Mouse (Mus musculus): ENCODE measurements around the gene Hddc3. TPM values are rescaled to one million over a fixed set of nuclear protein-coding genes. Genes with fewer than 3 reads are reported as not detected.
A peak's percentile ranks its signal among the peaks of the same experiment; 100 is the strongest.

The Hddc3 gene
- polyA plus RNA-seq (2015; fragmentation: Nextera tagmentation; extraction: Ambion mirVana): 22.9 and 25.4 TPM in 2 replicates

DNA sequence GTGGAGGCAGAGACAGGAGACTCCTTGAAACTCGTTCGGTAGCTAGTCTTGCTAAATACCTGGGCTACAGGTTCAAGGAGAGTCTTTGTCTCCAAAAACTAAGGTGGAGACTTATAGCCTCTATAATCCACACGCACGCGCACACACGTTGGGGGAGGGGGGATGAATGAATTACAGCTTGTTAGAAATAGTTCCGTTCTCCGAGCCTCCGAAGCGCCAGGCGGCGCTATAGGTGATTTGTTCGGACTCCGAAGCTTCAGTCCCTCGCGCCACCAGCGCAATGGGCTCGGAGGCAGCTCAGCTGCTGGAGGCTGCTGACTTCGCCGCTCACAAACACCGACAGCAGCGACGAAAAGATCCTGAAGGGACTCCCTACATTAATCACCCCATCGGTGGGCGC, at the start of gene Hddc3:
Hddc3 (plus strand) TSS at position 247 of the 400 bp plus-strand sequence.
- Histone ChIP-seq H3K4me1 (peaks cover 42% of the 10 kb centered on the region), H3K9me3 (replicated peaks) (no peaks in the 10 kb centered on the region), H3K9ac (peak within 1 kb of the TSS; percentile 59), H3K27me3 (no peaks in the 10 kb centered on the region), H3K36me3 (0 out of 2 replicates have a peak, but pooled peaks cover 4% of the 10 kb centered on the region), H3K4me2 (replicated peaks) (peak within 1 kb of the TSS; percentile 80), H3K27ac (replicated peaks) (peak within 1 kb of the TSS; percentile 75), H3K4me3 (replicated peaks) (peak within 1 kb of the TSS; percentile 58)
- WGBS: under 1% methylated on average over 25 of the region's 25 CpGs
- ATAC-seq (ENCODE audit: insufficient number of reproducible peaks, low FRiP score, low TSS enrichment, low read depth): peak; percentile 15; the same call in 1 of the 2 replicates

DNA sequence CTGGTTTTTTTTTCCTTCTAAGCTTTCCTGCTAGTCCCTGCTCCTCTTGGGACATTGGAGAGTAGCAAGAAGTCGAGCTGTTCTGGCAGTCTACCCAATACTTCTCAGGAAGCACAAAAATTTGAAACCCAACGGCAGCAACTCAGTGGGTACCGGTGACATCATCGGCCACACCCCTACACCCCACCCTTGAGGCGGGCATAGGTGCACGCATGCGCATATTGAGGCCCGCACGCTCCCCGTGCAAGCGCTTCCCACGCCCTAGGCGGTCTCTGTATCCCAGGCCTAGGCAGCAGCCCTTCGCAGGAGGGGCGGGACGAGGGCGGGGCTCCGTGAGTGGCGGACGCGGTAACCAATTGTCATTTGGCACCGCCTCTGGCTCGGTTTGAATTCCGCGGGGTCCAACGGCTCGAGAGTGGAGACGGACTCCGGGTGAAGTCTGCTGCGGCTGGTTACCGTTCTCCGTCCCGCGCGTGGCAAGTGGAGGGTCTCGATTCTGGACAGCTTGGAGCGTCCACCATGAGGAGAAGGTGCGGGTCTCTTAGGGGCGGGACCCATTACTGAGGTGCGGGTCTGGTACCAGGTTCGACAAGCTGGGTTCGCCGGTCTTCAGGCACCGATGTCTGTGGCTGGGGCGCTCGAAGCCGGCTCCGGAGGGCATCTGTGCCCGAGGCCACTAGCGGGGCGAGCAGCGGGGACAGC, 48.7 kb upstream of the Hddc3 start, which contains the start of gene Prc1:
Prc1 (plus strand) TSS at position 389 of the 702 bp plus-strand sequence.
- Histone ChIP-seq H3K27ac (replicated peaks) (peak within 1 kb of the TSS; percentile 86), H3K4me1 (peaks cover 18% of the 10 kb centered on the region), H3K9ac (peak within 1 kb of the TSS; percentile 65), H3K36me3 (0 out of 2 replicates have a peak, but pooled peaks cover 7% of the 10 kb centered on the region), H3K27me3 (no peaks in the 10 kb centered on the region), H3K4me3 (replicated peaks) (peak within 1 kb of the TSS; percentile 83), H3K4me2 (replicated peaks) (peak within 1 kb of the TSS; percentile 79), H3K9me3 (replicated peaks) (no peaks in the 10 kb centered on the region)
- ATAC-seq (ENCODE audit: insufficient number of reproducible peaks, low FRiP score, low TSS enrichment, low read depth): peak; percentile 99
- WGBS: under 1% methylated on average over 52 of the region's 52 CpGs

DNA sequence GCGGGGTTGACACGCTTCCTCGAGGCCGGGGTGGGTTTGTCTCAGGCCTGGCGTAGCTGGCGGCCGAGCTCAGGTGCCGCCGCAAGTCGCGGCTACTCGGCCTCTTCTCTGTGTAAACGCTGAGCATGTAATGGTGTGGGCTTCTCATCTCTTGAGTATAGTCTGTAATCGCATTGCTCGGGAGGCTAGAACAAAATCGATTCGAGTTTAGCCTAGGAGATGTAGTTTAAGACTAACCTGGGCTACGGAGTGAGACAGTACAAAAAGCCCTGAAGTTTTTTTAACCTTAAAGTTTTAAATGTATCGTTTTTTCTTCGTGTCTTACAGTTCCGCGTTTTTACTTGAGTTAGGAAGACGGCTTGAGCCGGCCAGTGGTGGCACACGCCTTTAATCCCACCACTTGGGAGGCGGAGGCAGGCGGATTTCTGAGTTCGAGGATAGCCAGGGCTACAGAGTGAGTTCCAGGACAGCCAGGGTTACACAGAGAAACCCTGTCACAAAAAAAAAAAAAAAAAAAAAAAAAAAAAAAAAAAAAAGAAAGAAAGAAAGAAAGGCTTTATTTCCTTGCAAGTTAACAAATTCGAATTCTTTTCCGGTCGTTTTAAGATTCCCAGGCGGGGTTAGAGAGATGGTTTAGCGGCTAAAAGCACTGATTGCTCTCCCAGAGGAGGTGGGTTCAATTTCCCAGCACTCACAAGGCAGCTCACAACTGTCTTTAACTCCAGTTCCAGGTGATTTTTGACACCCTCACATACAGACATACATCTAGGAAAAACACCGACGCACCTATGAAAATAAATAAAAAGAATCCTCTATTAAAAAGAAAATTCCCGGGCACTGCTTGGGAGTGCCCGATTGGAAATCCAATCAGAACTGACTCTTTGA, 47.9 kb upstream of the Hddc3 start:
- WGBS: 6% methylated on average over 37 of the region's 37 CpGs
- Histone ChIP-seq H3K9ac (peak overlapping the region; percentile 65), H3K9me3 (replicated peaks) (no peaks in the 10 kb centered on the region), H3K27ac (replicated peaks) (peak overlapping the region; percentile 86), H3K36me3 (0 out of 2 replicates have a peak, but pooled peaks cover 7% of the 10 kb centered on the region), H3K4me1 (peaks cover 18% of the 10 kb centered on the region), H3K4me2 (replicated peaks) (peak overlapping the region; percentile 79), H3K27me3 (no peaks in the 10 kb centered on the region), H3K4me3 (replicated peaks) (peak overlapping the region; percentile 83)
- ATAC-seq (ENCODE audit: insufficient number of reproducible peaks, low FRiP score, low TSS enrichment, low read depth): peak; percentile 47; the same call in 1 of the 2 replicates

DNA sequence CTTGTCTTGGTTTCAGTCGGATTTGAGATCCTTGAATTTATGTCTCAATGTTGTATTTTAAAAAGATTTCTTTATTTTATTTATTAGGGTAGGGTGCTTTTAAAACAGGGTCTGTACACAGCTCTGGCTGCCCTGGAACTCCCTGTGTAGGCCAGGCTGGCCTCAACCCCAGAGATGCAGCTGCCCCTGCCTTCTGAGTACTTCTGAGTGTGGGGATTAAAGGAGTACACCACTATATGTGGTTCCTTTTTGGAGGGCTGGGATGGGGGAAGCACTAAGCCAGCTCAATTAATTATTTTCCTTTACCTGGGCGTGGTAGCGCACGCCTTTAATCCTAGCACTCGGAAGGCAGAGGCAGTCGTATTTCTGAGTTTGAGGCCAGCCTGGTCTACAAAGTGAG, 46.4 kb upstream of the Hddc3 start:
- no peak for ATAC-seq (ENCODE audit: insufficient number of reproducible peaks, low FRiP score, low TSS enrichment, low read depth)
- Histone ChIP-seq H3K27ac (replicated peaks) (no peak overlapping the region), H3K27me3 (no peaks in the 10 kb centered on the region), H3K4me2 (replicated peaks) (no peak overlapping the region), H3K9me3 (replicated peaks) (no peaks in the 10 kb centered on the region), H3K36me3 (peaks cover 10% of the 10 kb centered on the region), H3K9ac (no peak overlapping the region), H3K4me1 (peaks cover 18% of the 10 kb centered on the region), H3K4me3 (replicated peaks) (0 out of 2 replicates have a peak overlapping the region, but pooled peaks have one; percentile 83)
- 92% methylated on average over 6 of the region's 6 CpGs for WGBS

DNA sequence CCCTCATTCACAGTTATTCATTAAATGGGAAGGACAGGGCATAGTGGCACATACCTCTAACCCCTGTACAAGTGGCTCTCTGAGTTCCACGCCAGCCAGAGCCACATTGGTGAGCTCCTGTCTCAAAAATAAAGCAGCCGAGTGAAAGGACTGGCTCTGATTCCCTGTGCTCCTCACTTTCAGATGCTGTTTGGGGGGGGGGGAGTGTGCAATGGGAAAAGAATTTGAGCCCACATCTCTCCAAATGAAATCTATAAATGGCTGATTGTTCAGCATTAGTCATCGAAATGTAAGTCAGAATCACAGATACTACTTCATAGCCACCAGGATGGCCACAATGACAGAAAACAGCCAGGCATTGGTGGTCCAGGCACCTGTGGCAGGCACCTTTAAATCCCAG, 45.9 kb upstream of the Hddc3 start:
- Histone ChIP-seq H3K4me3 (replicated peaks) (no peak overlapping the region), H3K27me3 (no peaks in the 10 kb centered on the region), H3K27ac (replicated peaks) (no peak overlapping the region), H3K4me2 (replicated peaks) (no peak overlapping the region), H3K9ac (no peak overlapping the region), H3K9me3 (replicated peaks) (no peaks in the 10 kb centered on the region), H3K4me1 (peaks cover 18% of the 10 kb centered on the region), H3K36me3 (peaks cover 16% of the 10 kb centered on the region)
- ATAC-seq (ENCODE audit: insufficient number of reproducible peaks, low FRiP score, low TSS enrichment, low read depth): no peak
- 77% methylated on average over 3 of the region's 3 CpGs for WGBS

DNA sequence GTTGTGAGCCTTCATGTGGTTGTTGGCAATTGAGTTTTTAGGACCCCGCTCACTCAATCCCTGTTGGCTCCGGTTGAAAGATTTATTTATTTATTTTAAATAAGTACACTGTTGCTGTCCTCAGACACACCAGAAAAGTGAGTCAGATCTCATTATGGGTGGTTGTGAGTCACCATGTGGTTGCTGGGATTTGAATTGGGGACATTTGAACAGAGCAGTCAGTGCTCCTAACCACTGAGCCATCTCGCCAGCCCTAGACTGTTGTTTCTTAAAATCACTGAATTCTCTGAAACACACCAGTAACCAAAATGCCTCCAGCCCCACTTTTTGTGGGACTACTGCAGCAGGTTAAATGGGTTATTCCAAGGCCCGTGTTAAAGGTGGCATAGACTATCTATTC, 44.1 kb upstream of the Hddc3 start:
- Histone ChIP-seq H3K36me3 (peaks cover 28% of the 10 kb centered on the region), H3K4me1 (peaks cover 18% of the 10 kb centered on the region), H3K9ac (no peak overlapping the region), H3K27me3 (no peaks in the 10 kb centered on the region), H3K4me3 (replicated peaks) (no peak overlapping the region), H3K4me2 (replicated peaks) (no peak overlapping the region), H3K9me3 (replicated peaks) (no peaks in the 10 kb centered on the region), H3K27ac (replicated peaks) (no peak overlapping the region)
- ATAC-seq (ENCODE audit: insufficient number of reproducible peaks, low FRiP score, low TSS enrichment, low read depth): no peak
- 89% methylated on average over 4 of the region's 4 CpGs for WGBS

DNA sequence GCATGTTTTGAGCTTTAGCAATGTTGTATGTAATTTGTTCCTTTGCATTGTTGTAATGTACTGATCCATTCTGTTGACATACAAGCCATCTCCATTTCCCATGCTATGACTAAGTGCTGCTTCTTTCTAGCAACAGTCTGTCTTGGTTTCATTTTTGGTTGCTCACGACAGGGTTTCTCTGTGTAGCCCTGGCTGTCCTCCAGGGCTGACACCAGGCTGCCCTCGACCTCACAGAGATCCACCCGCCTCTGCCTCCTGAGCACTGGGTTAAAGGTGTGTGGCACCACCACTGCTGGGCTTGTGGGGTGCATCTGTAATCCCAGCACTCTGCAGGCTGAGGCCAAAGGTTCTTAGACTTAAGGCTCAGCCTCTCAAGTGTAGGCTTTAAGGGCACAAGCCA, 43.3 kb upstream of the Hddc3 start:
- WGBS: 91% methylated on average over 3 of the region's 3 CpGs
- Histone ChIP-seq H3K36me3 (peaks cover 35% of the 10 kb centered on the region), H3K27me3 (no peaks in the 10 kb centered on the region), H3K27ac (replicated peaks) (no peak overlapping the region), H3K4me1 (peaks cover 18% of the 10 kb centered on the region), H3K9ac (no peak overlapping the region), H3K4me3 (replicated peaks) (no peak overlapping the region), H3K9me3 (replicated peaks) (no peaks in the 10 kb centered on the region), H3K4me2 (replicated peaks) (no peak overlapping the region)
- ATAC-seq (ENCODE audit: insufficient number of reproducible peaks, low FRiP score, low TSS enrichment, low read depth): no peak

DNA sequence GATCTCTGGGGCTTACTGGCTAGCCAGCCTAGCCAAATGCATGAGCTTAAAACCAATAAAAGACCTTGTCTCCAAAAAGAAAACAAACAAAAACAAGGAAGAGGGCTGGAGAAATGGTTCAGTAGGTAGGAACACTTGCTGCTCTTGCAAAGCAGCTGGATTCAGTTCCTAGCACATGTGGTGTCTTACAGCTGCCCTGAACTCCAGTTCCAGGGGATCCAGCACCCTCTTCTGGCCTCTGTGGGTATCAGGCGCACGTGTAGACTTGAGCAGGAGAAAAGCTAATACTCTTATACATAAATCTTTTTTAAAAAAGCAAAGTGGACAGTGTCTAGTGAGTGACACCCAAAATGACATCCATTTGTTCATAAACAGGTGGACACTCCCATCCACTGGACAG, 41.4 kb upstream of the Hddc3 start:
- peaks cover 54% of the 10 kb centered on the region for H3K36me3 ChIP-seq
- H3K4me1 ChIP-seq: peaks cover 8% of the 10 kb centered on the region
- no peaks in the 10 kb centered on the region for H3K27me3 ChIP-seq
- no peak for ATAC-seq (ENCODE audit: insufficient number of reproducible peaks, low FRiP score, low TSS enrichment, low read depth)
- H3K9ac ChIP-seq: no peak overlapping the region
- H3K9me3 ChIP-seq (replicated peaks): no peaks in the 10 kb centered on the region
- no peak overlapping the region for H3K27ac ChIP-seq (replicated peaks)
- WGBS: 86% methylated on average over 2 of the region's 2 CpGs
- H3K4me2 ChIP-seq (replicated peaks): no peak overlapping the region
- no peak overlapping the region for H3K4me3 ChIP-seq (replicated peaks)

DNA sequence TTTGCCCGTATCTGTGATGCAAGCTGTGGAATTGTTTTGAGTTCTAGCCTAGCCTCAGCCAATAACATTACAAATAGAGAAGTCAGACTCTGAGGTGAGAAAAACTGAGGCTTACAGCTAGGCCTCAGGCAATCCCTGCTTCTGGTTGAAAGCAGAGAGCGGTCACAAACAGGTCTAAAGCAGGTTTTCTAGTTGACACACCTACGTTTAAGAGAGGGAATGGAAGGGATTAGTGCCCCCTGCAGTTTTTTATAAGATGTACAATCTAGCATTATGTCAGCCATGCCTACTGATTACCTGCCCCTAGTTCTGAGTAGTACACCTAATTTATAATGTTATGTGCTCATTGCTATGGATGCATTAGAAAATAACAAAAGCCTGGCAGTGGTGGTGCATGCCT, 35.1 kb upstream of the Hddc3 start:
- no peak overlapping the region for H3K4me2 ChIP-seq (replicated peaks)
- no peak overlapping the region for H3K27ac ChIP-seq (replicated peaks)
- H3K9ac ChIP-seq: no peak overlapping the region
- H3K4me1 ChIP-seq: no peaks in the 10 kb centered on the region
- H3K36me3 ChIP-seq: peaks cover 86% of the 10 kb centered on the region
- H3K9me3 ChIP-seq (replicated peaks): no peaks in the 10 kb centered on the region
- 72% methylated on average over 3 of the region's 3 CpGs for WGBS
- no peak overlapping the region for H3K4me3 ChIP-seq (replicated peaks)
- no peaks in the 10 kb centered on the region for H3K27me3 ChIP-seq
- no peak for ATAC-seq (ENCODE audit: insufficient number of reproducible peaks, low FRiP score, low TSS enrichment, low read depth)

DNA sequence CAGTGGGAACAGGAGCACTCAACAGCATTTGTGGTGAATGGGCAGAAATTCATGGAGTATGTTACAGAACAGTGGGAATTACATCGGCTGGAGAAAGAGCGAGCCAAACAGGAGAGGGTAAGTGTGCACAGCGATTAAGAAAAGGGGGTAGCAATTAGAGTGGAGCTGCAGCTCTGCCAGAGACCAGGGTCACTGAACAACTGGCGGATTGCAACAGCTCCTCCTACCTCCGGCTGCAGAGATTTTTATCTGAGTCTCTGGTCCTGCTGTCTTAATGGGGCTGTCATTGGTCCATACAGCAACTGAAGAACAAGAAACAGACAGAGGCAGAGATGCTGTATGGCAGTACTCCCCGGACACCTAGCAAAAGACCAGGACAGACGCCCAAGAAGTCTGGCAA, 32.1 kb upstream of the Hddc3 start:
- Histone ChIP-seq H3K4me1 (no peaks in the 10 kb centered on the region), H3K4me2 (replicated peaks) (no peak overlapping the region), H3K27ac (replicated peaks) (no peak overlapping the region), H3K4me3 (replicated peaks) (no peak overlapping the region), H3K9me3 (replicated peaks) (no peaks in the 10 kb centered on the region), H3K36me3 (peaks cover 88% of the 10 kb centered on the region), H3K9ac (no peak overlapping the region), H3K27me3 (no peaks in the 10 kb centered on the region)
- WGBS: 77% methylated on average over 7 of the region's 7 CpGs
- ATAC-seq (ENCODE audit: insufficient number of reproducible peaks, low FRiP score, low TSS enrichment, low read depth): no peak

DNA sequence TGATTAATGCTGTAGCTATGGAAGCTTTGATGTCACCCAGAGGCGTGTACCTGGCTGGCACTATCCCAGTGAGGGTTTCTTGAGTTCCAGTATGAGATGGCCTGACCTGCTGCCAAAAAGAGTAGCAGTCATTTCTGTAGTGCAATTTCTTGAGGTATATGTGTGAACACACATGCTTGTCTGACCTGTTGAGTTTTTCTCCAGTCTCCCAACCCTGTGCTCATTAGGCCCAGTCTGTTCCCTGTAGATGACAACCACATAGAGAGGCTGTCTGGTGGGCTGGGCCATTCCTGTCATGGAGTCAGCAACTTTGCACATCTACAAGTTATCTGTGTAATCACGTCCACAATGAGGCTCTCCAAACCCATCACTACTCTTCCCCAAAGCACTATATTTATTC, 27.2 kb upstream of the Hddc3 start:
- H3K4me2 ChIP-seq (replicated peaks): no peak overlapping the region
- H3K36me3 ChIP-seq: peaks cover 72% of the 10 kb centered on the region
- H3K4me3 ChIP-seq (replicated peaks): no peak overlapping the region
- H3K27ac ChIP-seq (replicated peaks): no peak overlapping the region
- no peaks in the 10 kb centered on the region for H3K4me1 ChIP-seq
- no peaks in the 10 kb centered on the region for H3K27me3 ChIP-seq
- no peaks in the 10 kb centered on the region for H3K9me3 ChIP-seq (replicated peaks)
- no peak for ATAC-seq (ENCODE audit: insufficient number of reproducible peaks, low FRiP score, low TSS enrichment, low read depth)
- H3K9ac ChIP-seq: no peak overlapping the region
- whole genome bisulfite sequencing: 75% methylated on average over 2 of the region's 2 CpGs

Measured in embryonic facial prominence, embryonic 15.5 days (tissue).